Mouse (Mus musculus) lung, postnatal 36 days (tissue): Measurements from ENCODE around the gene Tpx2.

Experiments used
- DNase-seq: peaks from one replicate; pipeline ENCODE4 v3.0.0; 2022; ENCODE audit warnings: mixed read lengths

The Tpx2 gene

GRCm38 (mm10) chr2:152878239-152878638, 30.5 kb downstream of the Tpx2 start:
- DNase-seq = no peak

- peak; percentile 22 for DNase-seq
These were observed 33.1 kb downstream of the Tpx2 start for GRCm38 (mm10) chr2:152880898-152881297.

DNA sequence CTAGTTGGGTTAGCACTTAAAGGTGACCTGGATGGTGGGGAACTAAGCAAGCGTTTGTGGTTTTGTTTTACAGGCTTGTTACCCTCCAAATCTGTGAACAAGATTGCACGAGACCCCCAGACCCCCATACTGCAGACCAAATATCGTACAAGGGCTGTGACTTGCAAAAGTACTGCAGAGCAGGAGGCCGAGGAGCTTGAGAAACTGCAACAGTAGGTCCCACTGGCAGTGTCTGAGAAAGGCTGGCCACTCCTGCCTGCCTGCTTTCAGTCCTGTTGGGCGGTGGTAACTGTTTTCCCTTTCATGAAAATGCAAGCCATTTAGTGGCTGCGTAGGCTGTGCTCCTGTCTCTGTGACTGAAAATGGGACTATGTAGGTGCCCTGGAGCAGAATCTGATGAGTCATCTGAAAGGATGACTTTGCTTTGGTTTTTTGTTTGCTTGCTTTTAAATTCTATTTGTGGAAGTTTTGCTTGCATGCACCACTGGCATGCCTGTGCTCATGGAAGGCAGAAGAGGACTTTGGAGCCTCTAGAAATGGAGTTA, 36.4 kb downstream of the Tpx2 start:
- DNase-seq = no peak

DNA sequence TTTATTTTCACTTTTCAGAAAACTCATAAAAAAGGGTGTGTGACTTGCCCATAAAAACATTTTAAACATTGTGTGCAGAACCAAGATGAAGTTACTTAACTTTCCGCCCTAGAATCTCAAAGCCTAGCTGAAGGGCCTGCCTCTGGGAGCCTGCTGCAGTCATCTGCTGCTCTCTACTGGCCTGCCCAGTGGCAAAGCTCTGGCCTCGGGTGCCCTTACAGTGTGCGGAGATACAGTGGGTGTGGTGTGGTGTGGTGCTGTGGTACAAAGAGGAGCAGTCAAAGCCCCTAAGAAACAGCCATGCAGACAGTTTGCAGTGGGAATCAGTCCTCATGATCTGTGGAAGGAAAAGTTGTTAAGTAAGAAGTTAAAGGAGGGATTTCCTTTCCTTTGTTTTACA, 39.5 kb downstream of the Tpx2 start:
- no peak for DNase-seq

- no peak for DNase-seq
These were observed 41.0 kb downstream of the Tpx2 start for GRCm38 (mm10) chr2:152888774-152889173.

DNA sequence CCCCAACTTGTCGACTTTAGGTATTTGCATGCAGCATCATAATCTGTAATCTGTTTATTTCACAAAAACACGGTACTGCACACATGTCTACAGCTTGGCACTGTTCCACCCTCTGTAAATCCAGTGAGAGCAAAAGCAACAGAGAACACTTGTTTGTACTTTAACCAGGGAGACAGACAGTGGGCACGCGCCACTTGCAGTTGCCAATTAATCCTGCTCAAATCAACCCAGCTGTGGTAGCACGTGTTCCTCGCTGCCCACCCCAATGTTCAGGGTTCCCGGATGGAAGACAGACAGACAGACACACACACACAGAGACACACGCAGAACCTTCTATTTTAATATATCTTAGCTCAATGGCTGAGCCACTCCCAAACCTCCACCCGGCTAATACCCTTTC, 48.1 kb downstream of the Tpx2 start:
- DNase-seq = no peak

GRCm38 (mm10) chr2:152896926-152897325, 49.2 kb downstream of the Tpx2 start:
- no peak for DNase-seq

GRCm38 (mm10) chr2:152899011-152899410, 51.2 kb downstream of the Tpx2 start:
- DNase-seq = no peak

DNA sequence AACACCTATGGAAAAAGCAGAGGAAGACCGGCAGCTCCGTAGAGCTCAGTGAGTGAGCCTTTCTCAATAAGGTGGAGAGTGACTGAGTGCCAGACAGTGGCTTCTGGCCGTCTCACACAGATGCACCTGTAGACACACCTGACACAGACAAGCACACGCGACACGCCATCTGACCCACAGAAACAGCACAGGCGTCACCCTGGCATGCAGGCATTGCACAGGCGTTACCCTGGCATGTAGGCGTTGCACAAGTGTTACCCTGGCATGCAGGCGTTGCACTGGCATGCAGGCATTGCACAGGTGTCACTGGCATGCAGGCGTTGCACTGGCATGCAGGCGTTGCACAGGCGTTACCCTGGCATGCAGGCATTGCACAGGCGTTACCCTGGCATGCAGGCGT, 53.5 kb downstream of the Tpx2 start:
- no peak for DNase-seq

- DNase-seq = no peak
These were observed 54.9 kb downstream of the Tpx2 start for GRCm38 (mm10) chr2:152902658-152903057.

GRCm38 (mm10) chr2:152903586-152903985, 55.8 kb downstream of the Tpx2 start:
- peak; percentile 73 for DNase-seq

DNA sequence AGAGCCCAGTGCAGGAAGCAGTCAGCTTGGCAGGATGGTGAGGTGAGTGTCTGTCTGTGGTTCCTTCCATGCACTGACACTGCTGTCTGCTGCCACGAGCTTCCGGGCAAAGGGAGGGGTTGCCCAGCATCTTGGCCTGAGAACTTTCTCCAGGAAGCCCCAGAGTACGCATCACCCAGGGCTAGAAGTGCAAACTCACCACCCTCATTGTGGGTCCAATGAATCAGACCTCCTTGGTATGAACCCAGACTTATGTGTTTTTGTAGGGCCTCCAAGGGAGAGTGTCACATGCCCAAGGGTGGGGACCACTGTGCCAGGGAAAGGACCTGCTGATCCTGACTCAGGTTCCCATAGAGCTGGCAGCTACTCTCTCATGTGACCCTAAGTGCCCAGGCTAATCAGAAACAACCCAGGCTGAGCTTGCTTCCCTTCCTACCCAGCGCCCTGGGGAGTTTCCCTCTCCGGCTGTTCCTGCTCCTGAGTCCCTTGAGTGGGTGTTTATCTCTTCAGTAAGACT, 56.4 kb downstream of the Tpx2 start:
- peak; percentile 38 for DNase-seq

- no peak for DNase-seq
These were observed 57.5 kb downstream of the Tpx2 start for GRCm38 (mm10) chr2:152905036-152905829.

DNA sequence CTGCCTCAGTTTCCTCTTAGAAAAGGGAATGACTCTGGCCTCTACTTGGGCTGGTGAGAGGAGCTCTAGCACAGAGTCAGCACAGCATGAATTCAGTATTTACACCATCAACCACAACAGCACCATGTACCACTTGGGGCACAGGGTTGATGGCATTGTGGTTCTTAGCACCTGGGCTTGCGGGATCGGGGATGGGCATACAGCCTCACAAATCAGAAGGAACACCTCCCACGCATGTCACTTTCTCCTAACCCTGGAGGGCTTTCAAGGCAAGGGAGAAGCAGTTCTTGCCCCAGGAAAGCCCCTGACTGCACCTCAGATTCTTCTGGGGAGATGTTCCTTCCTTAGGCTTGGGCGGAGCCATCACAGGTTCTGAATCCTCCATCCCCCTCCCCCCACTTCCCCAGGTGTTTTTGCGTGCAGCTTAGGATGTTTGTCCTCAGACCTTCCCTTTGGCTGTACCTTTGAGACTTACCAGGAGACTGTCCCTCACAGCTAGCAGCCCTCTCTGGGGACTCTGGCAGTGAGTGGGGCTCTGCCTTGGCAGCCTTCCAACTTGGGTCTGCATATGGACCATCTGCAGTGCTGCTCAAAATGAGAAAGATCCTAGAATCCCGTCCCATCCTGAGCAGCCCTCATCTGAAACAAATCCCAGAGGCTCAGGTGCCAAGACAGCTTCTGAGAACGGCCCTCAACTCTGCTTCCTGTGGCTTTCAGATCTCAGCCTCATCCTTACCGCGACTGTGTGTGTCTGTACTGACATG, 58.7 kb downstream of the Tpx2 start:
- no peak for DNase-seq

- DNase-seq = no peak
These were observed 59.6 kb downstream of the Tpx2 start for GRCm38 (mm10) chr2:152907114-152907943.

GRCm38 (mm10) chr2:152909848-152910247, 62.1 kb downstream of the Tpx2 start:
- no peak for DNase-seq

DNA sequence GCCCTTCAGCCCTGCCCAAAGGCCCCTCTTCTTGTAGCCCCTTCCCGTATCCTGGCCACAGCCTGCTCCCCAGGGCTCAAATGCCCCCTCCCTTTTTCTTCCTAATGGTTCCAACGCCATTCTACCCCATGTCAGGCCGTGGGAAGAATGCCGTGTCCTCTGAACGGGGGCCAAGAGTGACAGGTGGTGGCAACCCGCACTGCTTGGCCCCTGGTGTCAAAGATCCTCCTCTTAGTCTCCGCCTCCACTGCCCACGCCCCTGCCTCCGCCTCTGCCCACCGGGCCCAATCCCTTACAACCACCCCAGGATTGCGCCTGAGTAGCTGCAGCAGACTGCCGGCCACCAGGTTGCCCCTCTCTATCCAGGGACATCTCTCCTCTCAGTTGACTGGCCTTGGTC, 63.3 kb downstream of the Tpx2 start, which contains the start of gene Mylk2:
Gene Mylk2 (plus strand): TSS at position 322 of the 400 bp plus-strand sequence.
- no peak for DNase-seq

DNA sequence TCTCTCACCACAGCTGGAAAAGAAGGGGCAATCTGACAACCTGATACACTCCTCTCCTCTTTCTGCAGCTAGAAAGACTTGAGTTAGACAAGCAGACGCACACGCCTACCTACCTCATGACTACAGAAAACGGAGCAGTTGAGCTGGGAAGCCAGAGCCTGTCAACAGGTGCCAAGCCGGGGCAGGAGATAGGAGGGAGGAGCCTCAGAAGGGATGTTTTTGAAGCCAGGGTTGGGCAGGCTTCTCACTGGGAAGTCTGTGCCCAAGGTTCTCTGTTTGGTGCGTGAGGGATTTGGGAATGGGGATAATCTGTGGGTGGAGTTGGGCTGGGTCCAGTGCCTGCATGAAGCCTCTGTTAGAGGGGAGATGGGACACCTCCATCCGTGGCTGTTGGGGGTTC, 63.7 kb downstream of the Tpx2 start:
- no peak for DNase-seq

DNA sequence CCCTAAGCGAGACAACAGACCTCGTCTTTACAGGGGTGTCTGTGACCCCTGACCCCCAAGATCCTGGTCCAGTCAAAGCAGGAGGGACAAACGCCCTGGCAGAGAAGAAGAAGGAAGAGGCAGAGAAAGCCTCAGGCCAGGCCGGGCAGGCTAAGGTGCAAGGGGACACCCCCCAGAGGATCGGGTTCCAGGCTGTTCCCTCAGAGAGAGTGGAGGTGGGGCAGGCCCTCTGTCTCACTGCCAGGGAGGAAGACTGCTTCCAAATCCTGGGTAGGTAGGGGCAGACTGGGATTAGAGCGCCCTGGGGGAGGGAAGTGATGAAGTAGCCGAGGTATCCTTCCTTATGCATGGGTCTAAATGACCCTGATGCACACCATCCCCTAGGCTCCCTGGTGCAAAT, 65.7 kb downstream of the Tpx2 start:
- DNase-seq = no peak

GRCm38 (mm10) chr2:152914310-152915120, 66.8 kb downstream of the Tpx2 start:
- DNase-seq = peak; percentile 88

DNA sequence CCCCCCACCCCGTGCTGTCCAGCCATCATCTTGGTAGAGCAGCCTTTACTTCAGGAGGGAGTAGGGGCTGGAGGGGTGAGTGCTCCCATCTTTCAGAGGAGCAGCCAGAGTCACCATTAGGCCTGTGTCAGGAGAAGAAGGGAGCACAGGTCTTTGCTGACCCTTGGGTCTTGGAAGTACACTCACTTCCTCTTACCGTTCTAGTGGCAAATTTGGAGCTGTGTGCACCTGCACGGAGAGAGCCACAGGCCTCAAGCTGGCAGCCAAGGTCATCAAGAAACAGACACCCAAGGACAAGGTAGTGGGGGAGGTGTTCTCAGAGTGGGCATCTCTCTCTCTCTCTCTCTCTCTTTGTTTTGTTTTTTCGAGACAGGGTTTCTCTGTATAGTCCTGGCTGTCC, 67.7 kb downstream of the Tpx2 start:
- no peak for DNase-seq

GRCm38 (mm10) chr2:152916111-152916510, 68.3 kb downstream of the Tpx2 start:
- no peak for DNase-seq
